Mouse (Mus musculus): ENCODE measurements around the gene Npas1. TPM values are rescaled to one million over a fixed set of nuclear protein-coding genes. Genes with fewer than 3 reads are reported as not detected.
A peak's percentile ranks its signal among the peaks of the same experiment; 100 is the strongest.

Gene Npas1
- total RNA-seq, 4 experiments from 2014 or later: 0.48 TPM; not detected in 3

DNA sequence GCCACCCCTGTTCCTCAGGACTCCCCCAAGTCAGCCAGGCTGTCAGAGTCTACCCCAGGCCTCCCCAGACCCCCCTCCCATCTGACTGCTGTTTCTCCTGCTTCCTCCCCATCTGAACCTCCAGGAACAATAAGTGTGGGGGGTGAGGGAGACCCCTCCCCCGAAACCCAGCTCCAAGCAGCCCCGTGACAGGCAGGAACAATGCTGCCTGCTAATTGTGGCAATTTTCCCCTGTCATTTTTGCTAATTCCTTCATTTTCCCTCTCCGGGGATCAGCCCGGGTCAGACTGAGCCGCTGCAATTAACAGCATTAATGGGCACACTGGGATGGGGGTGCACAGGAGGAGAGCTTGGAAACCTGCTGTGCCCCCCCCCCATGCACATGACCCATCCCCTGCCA lies 9.4 kb downstream of the Npas1 start:
- no peak for DNase-seq

- no peak for DNase-seq
Measured at GRCm38 (mm10) chr7:16466565-16466964, 11.0 kb downstream of the Npas1 start.

DNA sequence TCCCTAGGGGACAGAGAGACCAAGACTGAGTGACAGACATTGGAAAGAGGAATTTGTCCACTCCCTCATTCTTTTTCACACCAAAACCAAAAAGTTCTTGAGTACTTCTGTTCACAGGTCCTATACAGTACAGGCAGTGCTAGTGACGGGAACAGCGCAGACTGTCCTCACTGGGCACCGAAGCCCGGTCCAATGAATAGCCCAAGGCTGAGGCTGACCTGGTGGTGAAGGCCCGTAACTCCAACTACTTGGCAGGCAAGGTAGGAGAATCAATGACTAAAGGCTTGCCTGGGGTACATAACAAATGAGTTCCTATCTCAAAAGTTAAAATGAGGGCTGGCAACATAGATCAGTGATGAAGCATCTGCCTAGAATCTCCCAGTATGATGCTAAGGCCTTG lies 12.0 kb downstream of the Npas1 start:
- no peak for DNase-seq

DNA sequence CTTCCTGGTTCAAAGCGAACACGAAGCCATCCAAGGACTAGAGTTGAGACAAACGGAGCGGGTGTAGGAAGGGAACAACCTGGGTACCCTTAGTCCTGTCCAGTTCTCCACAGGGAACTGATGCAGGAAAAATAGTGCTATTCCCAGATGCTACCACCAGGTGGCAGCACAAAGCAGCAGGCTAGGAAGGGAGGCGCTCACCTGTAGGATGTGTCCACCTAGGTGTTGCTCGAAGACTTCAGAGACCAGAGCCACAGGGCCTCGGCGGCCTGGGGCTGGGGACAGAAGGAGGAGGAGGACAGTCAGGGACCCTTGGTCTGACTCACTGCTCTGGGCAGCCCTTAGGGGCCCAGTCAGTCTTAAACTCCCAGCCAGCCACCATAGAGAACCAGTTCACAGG lies 12.4 kb downstream of the Npas1 start:
- DNase-seq: no peak

DNA sequence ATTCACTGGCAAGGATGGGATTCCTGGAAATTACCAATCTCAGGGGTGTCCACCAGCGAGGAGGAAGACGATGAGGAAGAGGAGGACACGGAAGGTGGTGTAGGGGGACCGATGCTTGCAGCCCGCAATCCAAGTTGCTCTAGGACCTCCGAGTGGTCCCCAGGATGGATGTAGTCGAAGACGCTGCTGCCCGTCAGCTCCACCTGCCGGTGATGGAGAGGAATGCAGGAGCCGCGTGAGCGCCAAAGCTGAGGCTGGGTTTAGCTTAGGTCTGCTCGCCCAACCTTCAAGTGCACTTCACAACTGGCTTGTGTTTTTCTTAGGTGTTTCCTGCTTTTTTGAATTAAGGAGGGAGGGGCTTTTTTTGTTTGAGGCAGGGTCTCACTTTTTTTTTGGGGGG lies 14.3 kb downstream of the Npas1 start:
- peak; percentile 50 for DNase-seq

DNA sequence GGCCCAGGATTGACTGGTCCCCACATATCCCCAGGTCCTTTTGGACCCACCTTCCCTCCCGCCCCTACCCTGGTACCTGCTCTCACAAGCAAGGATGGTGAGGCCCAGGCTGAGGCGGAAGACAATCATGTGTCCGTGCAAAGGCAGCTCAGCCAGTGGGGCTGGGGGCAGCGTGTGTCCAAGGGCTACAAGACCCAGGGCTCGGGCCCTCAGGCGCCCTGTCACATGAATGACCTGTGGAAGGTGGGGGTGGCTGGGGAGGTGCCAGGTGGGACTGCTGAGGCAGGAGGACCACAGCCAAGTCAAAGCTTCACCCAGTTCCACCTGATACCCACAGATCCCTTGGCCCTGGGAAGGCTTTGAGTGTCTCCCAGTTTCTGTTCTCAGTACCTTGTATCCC lies 15.8 kb downstream of the Npas1 start:
- DNase-seq: no peak

DNA sequence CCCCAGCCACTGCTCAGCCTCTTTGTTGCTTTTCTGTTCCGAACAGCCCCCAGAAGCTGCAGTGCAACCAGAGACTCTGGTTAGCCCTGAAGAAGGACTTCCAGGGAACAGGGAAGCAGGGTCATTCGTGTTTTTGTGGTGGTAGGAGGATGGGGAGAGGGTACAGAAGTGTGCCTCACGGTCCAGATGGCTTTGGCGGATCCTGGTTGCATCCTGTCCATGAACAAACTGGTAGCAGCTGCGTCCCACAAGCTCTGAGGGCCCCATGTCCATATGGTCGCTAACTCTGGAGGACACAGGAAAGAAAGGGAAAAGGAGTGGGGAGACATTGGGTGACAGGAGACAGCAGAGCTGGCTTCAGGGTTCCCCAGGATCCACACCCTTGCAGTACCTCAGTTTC lies 16.4 kb downstream of the Npas1 start:
- DNase-seq: no peak

DNA sequence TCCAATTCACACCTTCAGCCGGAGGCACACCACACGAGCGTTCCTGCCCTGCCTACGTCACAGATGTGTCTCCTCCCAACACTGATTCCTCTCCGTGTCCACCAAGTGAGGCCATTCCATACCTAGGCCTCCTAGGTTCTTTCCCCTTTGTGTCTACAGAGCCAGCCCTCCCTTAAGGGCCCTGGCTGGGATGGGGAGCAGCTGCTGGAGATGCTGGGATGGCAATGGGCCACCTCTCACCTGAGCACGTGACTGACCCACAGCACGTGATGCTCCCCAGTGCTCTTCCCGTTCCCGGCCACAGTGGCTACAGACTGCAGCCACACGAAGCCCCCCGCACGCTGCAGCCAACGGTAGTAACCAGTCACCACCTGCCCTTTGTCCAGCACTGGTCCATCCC lies 17.0 kb downstream of the Npas1 start:
- DNase-seq: no peak

- no peak for DNase-seq
Measured at GRCm38 (mm10) chr7:16456289-16456688, 21.2 kb downstream of the Npas1 start.

- no peak for DNase-seq
Measured at GRCm38 (mm10) chr7:16455016-16455415, 22.5 kb downstream of the Npas1 start.

DNA sequence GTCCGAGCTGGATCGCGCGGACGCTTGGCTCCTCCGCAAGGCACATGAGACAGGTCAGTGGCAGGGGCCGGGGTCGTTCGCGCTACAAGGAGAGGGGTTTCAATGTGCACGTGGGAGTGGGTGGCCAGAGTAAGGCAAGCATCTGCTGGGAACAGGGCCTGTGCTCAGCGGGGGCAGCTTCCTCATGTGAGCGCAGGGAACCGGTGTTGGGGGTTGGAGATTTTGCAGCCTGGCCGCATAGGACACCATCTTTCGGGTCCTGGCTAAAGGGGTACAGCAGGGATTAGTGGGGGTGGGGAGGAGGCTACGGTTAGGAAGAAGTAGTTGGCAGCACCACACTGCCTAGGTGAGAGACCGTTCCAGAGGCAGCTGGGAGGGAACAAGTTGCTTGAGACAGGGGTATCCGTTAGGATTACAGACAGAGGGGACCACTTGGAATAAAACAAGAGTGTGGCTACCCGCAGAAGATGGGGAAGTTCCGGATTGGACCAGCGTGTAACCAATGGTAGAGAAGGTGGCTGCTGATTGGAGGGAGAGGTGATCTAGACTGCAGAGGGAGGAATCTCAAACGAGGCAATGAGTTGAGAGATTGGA lies 24.3 kb downstream of the Npas1 start:
- DNase-seq: no peak

DNA sequence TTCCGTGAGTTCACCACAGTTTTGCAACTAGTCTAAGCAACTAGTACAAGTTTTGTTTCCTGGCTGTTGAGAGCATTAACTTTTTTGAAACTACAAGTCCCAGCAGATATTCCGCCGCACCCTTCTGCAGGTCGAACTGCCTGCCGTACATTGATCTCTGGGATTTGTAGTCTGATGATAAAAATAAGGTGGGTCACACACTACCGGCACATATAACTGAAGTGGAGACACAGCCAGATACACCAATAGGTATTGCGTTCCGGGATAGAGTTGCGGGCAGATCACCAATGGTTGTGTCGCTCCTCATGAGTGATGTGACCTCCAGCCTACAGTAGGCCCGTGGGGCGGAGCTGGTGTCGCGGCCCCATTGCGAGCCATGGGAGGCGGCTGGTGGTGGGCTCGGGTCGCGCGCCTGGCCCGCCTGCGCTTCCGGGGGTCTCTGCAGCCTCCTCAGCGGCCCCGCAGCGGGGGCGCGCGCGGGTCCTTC lies 24.9 kb downstream of the Npas1 start, which contains the start of gene Tmem160:
Tmem160 (plus strand) TSS at position 193 of the 487 bp plus-strand sequence.
- peak; percentile 90 for DNase-seq

GRCm38 (mm10) chr7:16451656-16452055 lies 25.9 kb downstream of the Npas1 start:
- DNase-seq: peak; percentile 57

DNA sequence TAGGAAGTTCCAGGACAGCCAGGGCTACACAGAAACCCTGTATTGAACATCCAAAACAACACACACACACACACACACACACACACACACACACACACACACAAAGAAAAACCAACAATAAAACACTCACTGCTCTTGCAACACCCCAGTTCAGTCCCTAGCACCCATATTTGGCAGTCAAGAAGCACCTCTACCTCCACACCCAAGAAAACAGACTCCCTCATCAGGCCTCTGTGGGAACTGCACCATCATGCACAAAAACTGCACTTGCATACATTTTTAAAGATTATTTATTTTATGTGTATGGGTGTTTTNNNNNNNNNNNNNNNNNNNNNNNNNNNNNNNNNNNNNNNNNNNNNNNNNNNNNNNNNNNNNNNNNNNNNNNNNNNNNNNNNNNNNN lies 36.3 kb downstream of the Npas1 start:
- DNase-seq: no peak

GRCm38 (mm10) chr7:16435088-16435487 lies 42.4 kb downstream of the Npas1 start:
- DNase-seq: no peak

DNA sequence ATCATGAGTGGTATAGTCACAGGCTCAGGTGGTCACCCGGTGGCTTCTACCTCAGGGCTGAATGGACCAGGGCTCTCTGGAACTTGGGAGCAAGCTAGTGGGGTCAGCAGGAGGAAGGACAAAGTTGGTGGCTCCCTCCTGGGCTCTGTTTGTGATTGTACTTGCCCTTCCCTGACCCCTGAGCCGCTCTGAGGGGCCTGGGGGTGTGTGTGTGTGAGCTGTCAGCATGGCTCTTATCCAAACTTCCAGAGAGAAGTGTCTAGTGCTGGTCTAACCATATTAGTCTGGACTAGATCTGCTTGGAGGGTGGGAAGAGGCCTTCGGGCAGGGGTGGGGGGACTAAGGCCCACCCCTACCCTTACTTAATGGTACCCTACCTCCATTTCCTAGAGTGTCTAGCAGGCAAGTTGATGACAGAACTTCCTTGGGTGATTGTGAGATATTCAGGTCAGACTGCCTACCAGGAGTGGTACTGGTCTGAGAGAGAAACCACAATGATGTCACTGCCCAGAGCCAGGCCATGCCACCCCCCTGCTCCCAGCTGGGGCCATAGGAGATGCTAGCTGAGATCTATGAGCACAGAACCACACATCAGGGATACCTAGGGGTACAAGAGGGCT lies 44.1 kb downstream of the Npas1 start:
- no peak for DNase-seq

GRCm38 (mm10) chr7:16426129-16426729 lies 51.3 kb downstream of the Npas1 start:
- peak; percentile 55 for DNase-seq

- DNase-seq: no peak
Measured at GRCm38 (mm10) chr7:16425721-16426120, 51.8 kb downstream of the Npas1 start.

DNA sequence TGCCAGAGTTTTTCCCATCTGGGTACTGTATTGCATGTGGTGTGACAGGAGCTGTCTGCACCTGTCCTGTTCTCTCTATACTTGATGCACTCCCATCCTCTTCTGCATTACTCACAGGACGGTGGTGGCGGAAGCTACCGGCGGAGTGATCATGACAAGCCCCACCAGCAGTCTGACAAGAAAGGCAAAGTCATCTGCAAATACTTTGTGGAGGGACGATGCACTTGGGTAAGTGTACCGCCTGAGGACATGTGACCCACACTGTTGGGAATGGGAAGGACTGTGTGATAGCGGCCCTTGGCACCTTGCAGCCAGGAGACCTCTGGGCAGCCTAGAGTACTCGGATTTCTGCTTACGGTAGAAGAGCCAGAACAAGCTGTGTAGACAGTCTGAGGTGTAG lies 53.8 kb downstream of the Npas1 start:
- DNase-seq: no peak

GRCm38 (mm10) chr7:16422222-16422856 lies 55.2 kb downstream of the Npas1 start:
- no peak for DNase-seq

- no peak for DNase-seq
Measured at GRCm38 (mm10) chr7:16420493-16421118, 56.9 kb downstream of the Npas1 start.

DNA sequence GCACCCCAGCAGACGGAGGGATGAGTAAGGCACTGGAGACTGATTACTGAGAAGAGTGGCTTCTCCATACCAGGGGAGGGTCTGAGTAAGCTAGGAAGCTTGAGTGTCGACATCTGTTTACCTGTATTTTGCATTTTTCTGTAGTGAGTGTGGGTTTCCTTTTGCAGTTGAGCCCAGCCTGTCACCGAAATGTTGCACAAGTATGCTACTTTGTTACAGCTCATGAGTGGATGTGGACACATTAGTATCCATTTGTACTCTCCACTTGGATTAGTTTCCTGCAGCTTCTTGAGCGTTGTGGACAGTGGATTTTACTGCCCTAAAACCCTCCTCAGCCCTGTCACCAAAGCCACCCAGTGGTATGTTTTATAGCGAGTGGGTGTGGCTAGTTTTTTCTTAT lies 58.8 kb downstream of the Npas1 start:
- no peak for DNase-seq

GRCm38 (mm10) chr7:16417141-16417771 lies 60.3 kb downstream of the Npas1 start:
- no peak for DNase-seq

All from adrenal gland, adult 8-10 months (tissue).